Mouse (Mus musculus) embryonic facial prominence, embryonic 15.5 days (tissue): ENCODE data around the gene Bhlhe40. TPM values are rescaled to one million over a fixed set of nuclear protein-coding genes. Genes with fewer than 3 reads are reported as not detected.
A peak's percentile ranks its signal among the peaks of the same experiment; 100 is the strongest.

Experiments
- ATAC-seq: fragments of 200-750 bp; cut with Nextera tagmentation; 2 replicates; pipeline ENCODE4 v1.8.0; 2017; ENCODE audit warnings: low read depth, moderate TSS enrichment; ENCODE audit not compliant: insufficient number of reproducible peaks, low FRiP score, low TSS enrichment
- H3K27ac ChIP-seq: fragments of 300-500 bp; sonication (generic); replicated peaks from 2 replicates; pipeline ENCODE4 v1.5.1; 2015; ENCODE audit warnings: mild to moderate bottlenecking, inconsistent platforms
- H3K27me3 ChIP-seq: fragments of 300-500 bp; sonication (generic); 2 replicates; pipeline ENCODE4 v1.6.1; 2015; ENCODE audit warnings: inconsistent platforms
- H3K36me3 ChIP-seq: fragments of 300-500 bp; sonication (generic); 2 replicates; pipeline ENCODE4 v1.6.1; 2015; ENCODE audit warnings: mild to moderate bottlenecking, inconsistent platforms
- H3K4me1 ChIP-seq: fragments of 300-500 bp; sonication (generic); 2 replicates; pipeline ENCODE4 v1.6.1; 2015; ENCODE audit warnings: inconsistent platforms
- H3K4me2 ChIP-seq: fragments of 300-500 bp; sonication (generic); replicated peaks from 2 replicates; pipeline ENCODE4 v1.6.1; 2015; ENCODE audit warnings: mild to moderate bottlenecking, inconsistent platforms
- H3K4me3 ChIP-seq: fragments of 300-500 bp; sonication (generic); replicated peaks from 2 replicates; pipeline ENCODE4 v1.5.1; 2015; ENCODE audit warnings: mild to moderate bottlenecking, inconsistent platforms
- H3K9ac ChIP-seq: fragments of 300-500 bp; sonication (generic); 2 replicates; pipeline ENCODE4 v1.6.1; 2015; ENCODE audit warnings: inconsistent platforms
- H3K9me3 ChIP-seq: fragments of 300-500 bp; sonication (generic); replicated peaks from 2 replicates; pipeline ENCODE4 v1.6.1; 2016; ENCODE audit warnings: inconsistent platforms
- WGBS: fragments of 180-500 bp; shearing (Covaris S2); methylation state at CpG from one replicate; pipeline ENCODE4 v1.1.7; 2015; 5-methylcytosine and 5-hydroxymethylcytosine counted together
- polyA plus RNA-seq: library from polyadenylated mRNA; unstranded; fragments of >200 nt; fragmentation: Nextera tagmentation; extraction: Ambion mirVana; gene quantifications from 2 replicates; pipeline ENCODE4 v1.2.1, GENCODE M21; 2015

Bhlhe40 gene
- polyA plus RNA-seq, 1 experiment from 2014 or later = 27.4 TPM

GRCm38 (mm10) chr6:108705957-108706356, 45.5 kb downstream of the Bhlhe40 start:
- Histone ChIP-seq H3K4me3 (no peak overlapping the region), H3K4me1 (peaks cover 10% of the 10 kb centered on the region), H3K36me3 (no peaks in the 10 kb centered on the region), H3K9me3 (no peaks in the 10 kb centered on the region), H3K4me2 (no peak overlapping the region), H3K27ac (no peak overlapping the region), H3K9ac (no peak overlapping the region), H3K27me3 (peaks cover 4% of the 10 kb centered on the region; the same call in 1 of the 2 replicates)
- no peak for ATAC-seq
- WGBS = 55% methylated on average over 6 of the region's 6 CpGs

- no peak for ATAC-seq
- Histone ChIP-seq H3K4me2 (no peak overlapping the region), H3K4me1 (peaks cover 10% of the 10 kb centered on the region), H3K9me3 (no peaks in the 10 kb centered on the region), H3K4me3 (no peak overlapping the region), H3K27me3 (peaks cover 4% of the 10 kb centered on the region; the same call in 1 of the 2 replicates), H3K36me3 (no peaks in the 10 kb centered on the region), H3K27ac (no peak overlapping the region), H3K9ac (no peak overlapping the region)
- 83% methylated on average over 8 of the region's 8 CpGs for WGBS
These were observed 46.7 kb downstream of the Bhlhe40 start for GRCm38 (mm10) chr6:108706994-108707645.

- Histone ChIP-seq H3K9me3 (no peaks in the 10 kb centered on the region), H3K27ac (no peak overlapping the region), H3K4me3 (peak overlapping the region; percentile 34), H3K27me3 (peaks cover 4% of the 10 kb centered on the region; the same call in 1 of the 2 replicates), H3K36me3 (no peaks in the 10 kb centered on the region), H3K9ac (no peak overlapping the region), H3K4me1 (peaks cover 10% of the 10 kb centered on the region), H3K4me2 (peak overlapping the region; percentile 65)
- WGBS = 15% methylated on average over 9 of the region's 9 CpGs
- no peak for ATAC-seq
These were observed 48.7 kb downstream of the Bhlhe40 start for GRCm38 (mm10) chr6:108709131-108709470.

GRCm38 (mm10) chr6:108709471-108710231, 49.2 kb downstream of the Bhlhe40 start:
- Histone ChIP-seq H3K36me3 (no peaks in the 10 kb centered on the region), H3K9me3 (no peaks in the 10 kb centered on the region), H3K4me1 (peaks cover 10% of the 10 kb centered on the region), H3K27ac (no peak overlapping the region), H3K4me2 (peak overlapping the region; percentile 65), H3K9ac (no peak overlapping the region), H3K27me3 (peaks cover 4% of the 10 kb centered on the region; the same call in 1 of the 2 replicates), H3K4me3 (peak overlapping the region; percentile 34)
- under 1% methylated on average over 29 of the region's 29 CpGs for WGBS
- ATAC-seq = peak; percentile 86

- WGBS = 71% methylated on average over 3 of the region's 3 CpGs
- Histone ChIP-seq H3K4me3 (no peak overlapping the region), H3K9ac (no peak overlapping the region), H3K27ac (no peak overlapping the region), H3K27me3 (peaks cover 4% of the 10 kb centered on the region; the same call in 1 of the 2 replicates), H3K9me3 (no peaks in the 10 kb centered on the region), H3K36me3 (no peaks in the 10 kb centered on the region), H3K4me2 (no peak overlapping the region), H3K4me1 (peaks cover 10% of the 10 kb centered on the region)
- ATAC-seq = no peak
These were observed 50.2 kb downstream of the Bhlhe40 start for GRCm38 (mm10) chr6:108710667-108711066.

- Histone ChIP-seq H3K9me3 (no peaks in the 10 kb centered on the region), H3K27me3 (peaks cover 4% of the 10 kb centered on the region; the same call in 1 of the 2 replicates), H3K36me3 (no peaks in the 10 kb centered on the region), H3K27ac (no peak overlapping the region), H3K4me2 (no peak overlapping the region), H3K4me3 (no peak overlapping the region), H3K4me1 (peaks cover 10% of the 10 kb centered on the region), H3K9ac (no peak overlapping the region)
- no peak for ATAC-seq
- WGBS = 75% methylated on average over 4 of the region's 4 CpGs
These were observed 50.9 kb downstream of the Bhlhe40 start for GRCm38 (mm10) chr6:108711192-108711964.

GRCm38 (mm10) chr6:108712148-108712547, 51.7 kb downstream of the Bhlhe40 start:
- peaks cover 10% of the 10 kb centered on the region for H3K4me1 ChIP-seq
- H3K9me3 ChIP-seq = no peaks in the 10 kb centered on the region
- no peak overlapping the region for H3K4me3 ChIP-seq
- H3K4me2 ChIP-seq = no peak overlapping the region
- H3K27ac ChIP-seq = no peak overlapping the region
- ATAC-seq = no peak
- no peak overlapping the region for H3K9ac ChIP-seq
- no peaks in the 10 kb centered on the region for H3K36me3 ChIP-seq
- H3K27me3 ChIP-seq = peaks cover 4% of the 10 kb centered on the region; the same call in 1 of the 2 replicates

- no peak overlapping the region for H3K9ac ChIP-seq
- H3K27me3 ChIP-seq = peaks cover 4% of the 10 kb centered on the region; the same call in 1 of the 2 replicates
- H3K4me2 ChIP-seq = no peak overlapping the region
- H3K36me3 ChIP-seq = no peaks in the 10 kb centered on the region
- no peaks in the 10 kb centered on the region for H3K9me3 ChIP-seq
- ATAC-seq = no peak
- no peak overlapping the region for H3K27ac ChIP-seq
- no peak overlapping the region for H3K4me3 ChIP-seq
- WGBS = 50% methylated on average over 7 of the region's 7 CpGs
- H3K4me1 ChIP-seq = peaks cover 10% of the 10 kb centered on the region
These were observed 52.9 kb downstream of the Bhlhe40 start for GRCm38 (mm10) chr6:108713175-108713974.
